Mouse (Mus musculus): ENCODE measurements around the gene Eipr1. TPM values are rescaled to one million over a fixed set of nuclear protein-coding genes. Genes with fewer than 3 reads are reported as not detected.

The Eipr1 gene
- polyA plus RNA-seq, 1 experiment: 18.4 TPM

DNA sequence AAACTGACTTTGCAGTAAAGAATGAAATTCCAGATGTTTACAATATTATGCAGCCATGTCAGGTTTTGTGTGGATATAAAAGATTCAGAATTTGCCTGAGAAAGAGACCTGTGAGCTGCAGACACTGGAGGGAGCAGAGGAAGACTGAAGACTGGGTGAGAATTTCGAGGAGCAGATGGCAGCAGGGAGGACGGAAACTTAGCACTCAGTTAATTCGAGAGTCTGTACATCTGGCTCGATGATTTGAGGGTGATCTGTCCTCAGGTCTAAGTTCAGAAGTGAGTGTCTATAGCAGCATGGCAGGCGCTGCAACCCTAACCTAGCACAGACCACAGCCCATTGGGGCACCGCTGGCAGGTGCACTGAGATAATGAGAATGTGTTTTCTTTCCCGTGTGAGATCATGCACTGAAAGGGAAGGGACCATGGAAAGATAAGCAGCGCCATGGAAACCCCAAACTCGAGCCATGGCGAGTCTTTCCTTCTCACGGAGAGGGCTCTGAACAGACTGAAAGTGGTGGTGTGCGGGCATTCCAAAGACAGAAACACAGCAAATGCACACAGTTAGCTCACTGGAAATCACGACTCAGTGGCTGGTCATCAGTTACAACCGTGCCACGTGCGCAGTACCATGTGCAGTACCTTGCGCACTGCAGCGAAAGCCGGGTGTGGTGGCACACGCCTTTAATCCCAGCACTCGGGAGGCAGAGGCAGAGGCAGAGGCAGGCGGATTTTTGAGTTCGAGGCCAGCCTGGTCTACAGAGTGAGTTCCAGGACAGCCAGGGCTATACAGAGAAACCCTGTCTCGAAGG is 36.6 kb upstream of the Eipr1 start:
- Histone ChIP-seq H3K9me3 (replicated peaks; ENCODE audit: control insufficient read depth, insufficient read depth, low read length, poor library complexity, severe bottlenecking) (no peaks in the 10 kb centered on the region), H3K4me3 (ENCODE audit: low read depth, low read length) (no peak overlapping the region), H3K9ac (ENCODE audit: low read depth, poor library complexity, severe bottlenecking) (no peak overlapping the region), H3K27ac (ENCODE audit: insufficient read depth, low read length) (no peak overlapping the region), H3K27me3 (ENCODE audit: control insufficient read depth, insufficient read depth, low read length, poor library complexity, severe bottlenecking) (no peaks in the 10 kb centered on the region), H3K4me1 (ENCODE audit: control insufficient read depth, insufficient read depth, low read length) (no peaks in the 10 kb centered on the region), H3K36me3 (ENCODE audit: control insufficient read depth, insufficient read depth, low read length, poor library complexity, severe bottlenecking) (no peaks in the 10 kb centered on the region)
- TF ChIP-seq EP300 (IDR thresholded peaks at IDR 0.05; ENCODE audit: insufficient read depth, low read depth, low read length) (no peak), POLR2A (IDR thresholded peaks at IDR 0.05; ENCODE audit: insufficient read depth, low read length) (no peak), CTCF (IDR thresholded peaks at IDR 0.05; ENCODE audit: low read depth, low read length) (no peak)

DNA sequence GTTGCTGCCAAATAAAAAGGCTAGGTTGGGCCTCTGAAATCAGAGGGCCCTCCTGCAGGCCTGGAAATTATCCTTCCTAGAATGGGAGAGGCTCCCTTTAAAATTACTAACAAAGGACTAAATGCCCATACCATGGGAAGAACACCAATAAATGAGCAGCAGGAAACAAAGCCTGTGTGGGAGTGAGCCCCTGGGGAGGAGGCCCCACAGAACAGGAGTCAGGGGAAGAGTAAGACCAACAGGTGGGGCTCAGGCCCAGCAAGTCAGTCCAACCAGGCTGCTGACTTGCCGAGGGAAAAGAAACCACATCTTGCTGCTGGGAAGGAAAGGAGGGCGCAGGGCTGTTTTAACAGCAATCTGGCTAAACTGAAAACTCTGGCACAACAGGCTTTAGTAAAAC is 34.5 kb upstream of the Eipr1 start:
- Histone ChIP-seq H3K9ac (ENCODE audit: low read depth, poor library complexity, severe bottlenecking) (no peak overlapping the region), H3K27me3 (ENCODE audit: control insufficient read depth, insufficient read depth, low read length, poor library complexity, severe bottlenecking) (no peaks in the 10 kb centered on the region), H3K4me1 (ENCODE audit: control insufficient read depth, insufficient read depth, low read length) (no peaks in the 10 kb centered on the region), H3K27ac (ENCODE audit: insufficient read depth, low read length) (no peak overlapping the region), H3K36me3 (ENCODE audit: control insufficient read depth, insufficient read depth, low read length, poor library complexity, severe bottlenecking) (no peaks in the 10 kb centered on the region), H3K4me3 (ENCODE audit: low read depth, low read length) (no peak overlapping the region), H3K9me3 (replicated peaks; ENCODE audit: control insufficient read depth, insufficient read depth, low read length, poor library complexity, severe bottlenecking) (no peaks in the 10 kb centered on the region)
- TF ChIP-seq EP300 (IDR thresholded peaks at IDR 0.05; ENCODE audit: insufficient read depth, low read depth, low read length): no peak
- TF ChIP-seq POLR2A (IDR thresholded peaks at IDR 0.05; ENCODE audit: insufficient read depth, low read length): no peak
- TF ChIP-seq CTCF (IDR thresholded peaks at IDR 0.05; ENCODE audit: low read depth, low read length): no peak

GRCm38 (mm10) chr12:28718106-28718505 is 33.5 kb upstream of the Eipr1 start:
- Histone ChIP-seq H3K4me3 (ENCODE audit: low read depth, low read length) (no peak overlapping the region), H3K4me1 (ENCODE audit: control insufficient read depth, insufficient read depth, low read length) (no peaks in the 10 kb centered on the region), H3K36me3 (ENCODE audit: control insufficient read depth, insufficient read depth, low read length, poor library complexity, severe bottlenecking) (no peaks in the 10 kb centered on the region), H3K9ac (ENCODE audit: low read depth, poor library complexity, severe bottlenecking) (no peak overlapping the region), H3K27ac (ENCODE audit: insufficient read depth, low read length) (no peak overlapping the region), H3K27me3 (ENCODE audit: control insufficient read depth, insufficient read depth, low read length, poor library complexity, severe bottlenecking) (no peaks in the 10 kb centered on the region), H3K9me3 (replicated peaks; ENCODE audit: control insufficient read depth, insufficient read depth, low read length, poor library complexity, severe bottlenecking) (no peaks in the 10 kb centered on the region)
- TF ChIP-seq CTCF (IDR thresholded peaks at IDR 0.05; ENCODE audit: low read depth, low read length): no peak
- no peak for TF ChIP-seq POLR2A (IDR thresholded peaks at IDR 0.05; ENCODE audit: insufficient read depth, low read length)
- TF ChIP-seq EP300 (IDR thresholded peaks at IDR 0.05; ENCODE audit: insufficient read depth, low read depth, low read length): no peak

DNA sequence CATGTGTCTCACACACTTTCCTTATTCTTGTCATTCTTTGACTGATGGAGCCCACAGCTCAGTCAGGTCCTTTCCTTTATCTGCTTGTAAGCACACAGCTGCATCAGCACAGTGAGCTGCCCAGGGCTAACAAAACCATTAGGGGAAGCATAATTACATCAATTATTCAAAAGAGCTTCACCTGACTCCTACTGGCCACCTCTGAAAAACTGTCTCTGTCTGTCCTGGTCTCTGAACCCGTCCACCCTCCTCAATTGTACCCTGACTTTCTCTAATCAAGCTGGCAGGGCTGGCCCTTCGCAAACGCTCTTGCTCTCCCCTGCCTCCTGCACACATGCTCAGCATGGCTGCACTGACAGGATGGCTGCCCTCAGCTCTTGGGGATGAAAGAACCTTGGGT is 27.2 kb upstream of the Eipr1 start:
- Histone ChIP-seq H3K27me3 (ENCODE audit: control insufficient read depth, insufficient read depth, low read length, poor library complexity, severe bottlenecking) (no peaks in the 10 kb centered on the region), H3K36me3 (ENCODE audit: control insufficient read depth, insufficient read depth, low read length, poor library complexity, severe bottlenecking) (no peaks in the 10 kb centered on the region), H3K9me3 (replicated peaks; ENCODE audit: control insufficient read depth, insufficient read depth, low read length, poor library complexity, severe bottlenecking) (no peaks in the 10 kb centered on the region), H3K4me3 (ENCODE audit: low read depth, low read length) (no peak overlapping the region), H3K4me1 (ENCODE audit: control insufficient read depth, insufficient read depth, low read length) (no peaks in the 10 kb centered on the region), H3K27ac (ENCODE audit: insufficient read depth, low read length) (no peak overlapping the region), H3K9ac (ENCODE audit: low read depth, poor library complexity, severe bottlenecking) (no peak overlapping the region)
- no peak for TF ChIP-seq POLR2A (IDR thresholded peaks at IDR 0.05; ENCODE audit: insufficient read depth, low read length)
- no peak for TF ChIP-seq CTCF (IDR thresholded peaks at IDR 0.05; ENCODE audit: low read depth, low read length)
- no peak for TF ChIP-seq EP300 (IDR thresholded peaks at IDR 0.05; ENCODE audit: insufficient read depth, low read depth, low read length)

GRCm38 (mm10) chr12:28726204-28726603 is 25.4 kb upstream of the Eipr1 start:
- H3K36me3 ChIP-seq (ENCODE audit: control insufficient read depth, insufficient read depth, low read length, poor library complexity, severe bottlenecking): no peaks in the 10 kb centered on the region
- no peaks in the 10 kb centered on the region for H3K27me3 ChIP-seq (ENCODE audit: control insufficient read depth, insufficient read depth, low read length, poor library complexity, severe bottlenecking)
- H3K9ac ChIP-seq (ENCODE audit: low read depth, poor library complexity, severe bottlenecking): no peak overlapping the region
- no peak overlapping the region for H3K4me3 ChIP-seq (ENCODE audit: low read depth, low read length)
- no peaks in the 10 kb centered on the region for H3K9me3 ChIP-seq (replicated peaks; ENCODE audit: control insufficient read depth, insufficient read depth, low read length, poor library complexity, severe bottlenecking)
- H3K27ac ChIP-seq (ENCODE audit: insufficient read depth, low read length): no peak overlapping the region
- no peaks in the 10 kb centered on the region for H3K4me1 ChIP-seq (ENCODE audit: control insufficient read depth, insufficient read depth, low read length)
- TF ChIP-seq EP300 (IDR thresholded peaks at IDR 0.05; ENCODE audit: insufficient read depth, low read depth, low read length) (no peak), POLR2A (IDR thresholded peaks at IDR 0.05; ENCODE audit: insufficient read depth, low read length) (no peak), CTCF (IDR thresholded peaks at IDR 0.05; ENCODE audit: low read depth, low read length) (no peak)

DNA sequence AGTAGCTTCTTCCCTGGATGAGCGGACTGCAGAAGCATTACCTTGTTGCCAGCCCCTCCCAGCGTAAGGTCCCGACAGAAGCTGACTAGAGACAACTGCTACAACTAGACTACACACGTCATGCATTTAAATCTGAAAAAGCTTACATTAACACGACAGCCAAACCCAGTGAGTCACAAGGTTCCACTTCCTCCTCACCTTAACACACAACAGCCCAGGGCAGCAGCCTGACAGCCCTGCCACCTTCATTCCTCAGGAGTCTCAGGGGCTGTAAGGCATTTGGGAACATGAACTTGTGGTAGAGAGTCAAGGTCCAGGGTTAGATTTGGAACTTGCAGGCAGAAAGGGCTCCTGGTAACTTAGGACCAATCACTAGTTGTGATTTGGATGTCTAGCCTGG is 24.5 kb upstream of the Eipr1 start:
- Histone ChIP-seq H3K9ac (ENCODE audit: low read depth, poor library complexity, severe bottlenecking) (no peak overlapping the region), H3K27me3 (ENCODE audit: control insufficient read depth, insufficient read depth, low read length, poor library complexity, severe bottlenecking) (no peaks in the 10 kb centered on the region), H3K9me3 (replicated peaks; ENCODE audit: control insufficient read depth, insufficient read depth, low read length, poor library complexity, severe bottlenecking) (no peaks in the 10 kb centered on the region), H3K36me3 (ENCODE audit: control insufficient read depth, insufficient read depth, low read length, poor library complexity, severe bottlenecking) (no peaks in the 10 kb centered on the region), H3K27ac (ENCODE audit: insufficient read depth, low read length) (no peak overlapping the region), H3K4me1 (ENCODE audit: control insufficient read depth, insufficient read depth, low read length) (no peaks in the 10 kb centered on the region), H3K4me3 (ENCODE audit: low read depth, low read length) (no peak overlapping the region)
- TF ChIP-seq EP300 (IDR thresholded peaks at IDR 0.05; ENCODE audit: insufficient read depth, low read depth, low read length): 0 out of 2 replicates have a peak, but pooled peaks have one; percentile 5
- no peak for TF ChIP-seq POLR2A (IDR thresholded peaks at IDR 0.05; ENCODE audit: insufficient read depth, low read length)

Data from ES-Bruce4 (cell line).